Mouse (Mus musculus): ENCODE measurements at regions not wholly inside any gene's neighbourhood (a gene's known extent, or its start where the extent isn't known, plus 50 kb on each side); places are given as distances from the start of the nearest gene placed in this dataset.

DNA sequence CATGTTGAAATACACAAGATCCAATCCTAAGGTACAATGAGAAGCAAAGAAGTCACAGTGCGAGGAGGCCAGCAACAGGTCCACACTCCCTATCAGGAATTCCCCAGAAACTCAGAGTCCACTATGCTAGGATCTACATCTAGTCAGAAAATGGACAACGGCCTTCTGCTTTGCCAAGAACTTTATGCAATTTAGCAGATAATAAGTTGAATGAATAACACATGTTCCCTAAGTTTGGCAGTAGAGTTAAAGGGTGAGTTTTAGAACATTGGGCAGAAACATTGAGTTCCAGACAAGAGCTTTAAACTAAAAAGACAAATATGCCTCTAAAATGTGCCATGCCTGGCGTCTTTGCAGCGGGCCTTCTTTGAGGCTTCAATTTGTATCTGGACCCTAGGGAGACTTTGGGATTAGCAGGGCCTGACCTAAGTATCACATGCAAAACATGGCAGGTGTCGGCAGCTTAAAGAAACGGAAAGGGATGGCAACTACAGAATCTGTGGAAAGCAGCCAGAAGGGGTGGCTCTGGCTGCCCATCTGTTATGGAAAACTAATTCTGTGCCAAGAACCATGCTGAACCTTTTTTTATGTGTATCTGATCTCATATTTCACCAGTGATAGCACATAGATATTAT is 600.6 kb upstream of the Nox3 start:
- in situ Hi-C loops (cut with MboI, MseI): no loop called here

DNA sequence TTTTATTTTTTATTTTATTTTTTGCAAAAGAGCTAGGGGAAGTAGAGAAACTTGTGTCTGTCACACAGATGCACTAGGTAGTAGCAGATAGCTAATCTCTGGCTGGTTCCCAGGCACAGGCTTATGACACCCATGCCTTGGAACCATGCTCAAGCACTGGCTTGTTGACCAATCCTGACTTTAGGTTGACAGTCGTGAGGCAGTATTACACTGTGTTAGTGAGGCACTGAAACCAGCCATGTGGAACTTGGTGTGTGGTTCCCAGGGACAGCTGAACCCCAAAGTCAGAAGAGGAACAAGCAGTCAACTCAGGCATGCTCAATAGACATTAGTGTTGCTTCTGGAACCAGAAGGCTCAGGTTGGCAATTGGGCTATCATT is 601.1 kb upstream of the Nox3 start:
- in situ Hi-C loops (cut with MboI, MseI): no loop called here

DNA sequence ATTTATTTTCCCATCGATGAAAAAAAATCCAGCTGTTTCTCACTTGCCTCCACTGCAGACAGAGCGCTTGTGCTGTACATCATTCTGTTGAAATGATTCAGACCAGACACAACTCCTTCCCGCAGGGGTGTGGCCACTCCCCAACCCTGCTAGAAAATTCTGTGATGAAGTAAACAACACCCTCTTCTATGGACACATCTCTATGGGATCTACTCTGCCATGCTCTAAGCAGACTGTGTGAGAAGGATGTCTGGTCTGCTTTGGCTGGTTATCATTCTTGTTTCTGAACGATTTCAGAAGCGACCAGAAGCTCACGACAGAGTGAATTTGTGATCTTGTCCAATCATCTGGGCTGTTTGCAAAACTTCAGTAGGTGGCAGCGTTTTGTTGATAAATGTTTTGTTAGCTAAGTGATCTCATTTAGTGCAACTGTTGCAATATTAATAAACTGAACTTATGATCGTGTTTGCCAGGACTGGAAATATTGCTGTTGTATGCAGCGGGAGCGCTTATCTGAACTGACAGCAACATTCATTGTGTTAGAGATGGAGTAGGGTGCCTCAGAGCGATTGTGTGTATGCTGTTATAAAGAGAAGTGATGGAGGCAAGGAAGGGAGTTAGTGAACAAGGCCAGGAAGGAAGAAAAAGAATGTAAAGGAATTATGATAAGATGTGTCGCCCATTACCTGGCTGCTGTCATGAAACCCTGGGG is 605.2 kb upstream of the Nox3 start:
- in situ Hi-C loops (cut with MboI, MseI): no loop called here

DNA sequence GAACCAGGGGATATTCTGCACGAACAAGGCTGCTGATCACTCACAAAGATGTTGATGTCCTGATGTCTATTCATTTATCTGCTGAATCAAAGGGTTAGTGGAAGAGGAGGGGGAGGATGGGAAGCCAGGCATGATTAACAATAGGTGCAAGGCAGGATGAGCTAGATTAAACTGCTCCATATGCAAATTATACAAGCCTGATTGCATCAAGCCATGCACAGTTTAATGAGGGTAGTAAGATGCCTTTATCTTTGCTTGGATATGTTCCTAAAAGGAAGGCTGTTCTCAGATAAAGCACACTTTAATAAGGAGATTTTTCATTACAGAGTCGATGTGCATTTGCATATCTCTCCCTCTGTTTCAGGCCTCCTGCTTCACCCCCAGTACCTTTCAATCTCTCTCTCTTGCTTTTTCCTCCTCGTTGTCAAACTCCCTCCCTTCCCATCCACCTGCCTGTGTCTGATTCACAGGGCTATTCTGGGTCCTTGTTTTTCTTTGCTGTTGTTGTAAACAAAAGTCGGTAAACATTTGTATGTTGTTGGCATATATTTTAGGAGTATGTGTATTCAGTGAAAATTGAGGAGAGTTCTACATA is 615.8 kb upstream of the Nox3 start:
- in situ Hi-C loops (cut with MboI, MseI): no loop called here

DNA sequence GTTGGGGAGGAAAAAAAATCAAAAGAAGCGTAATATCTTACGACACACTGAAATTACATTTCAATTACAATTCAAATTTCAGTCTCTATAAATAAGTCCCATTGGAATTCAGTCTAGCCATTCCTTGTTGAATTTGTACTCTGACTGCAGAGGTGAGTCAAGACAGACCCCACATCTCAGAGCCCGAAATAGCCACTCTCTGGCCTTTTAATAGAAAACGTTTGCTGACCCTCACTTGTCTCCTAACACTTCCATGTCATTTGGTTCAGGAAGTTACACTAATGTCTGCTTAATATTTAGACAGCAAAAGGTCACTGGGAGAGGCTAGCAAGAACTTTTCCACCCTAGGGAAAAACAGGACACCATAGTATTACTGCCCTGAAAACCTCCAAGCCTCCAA is 623.1 kb upstream of the Nox3 start:
- in situ Hi-C loops (cut with MboI, MseI): no loop called here

DNA sequence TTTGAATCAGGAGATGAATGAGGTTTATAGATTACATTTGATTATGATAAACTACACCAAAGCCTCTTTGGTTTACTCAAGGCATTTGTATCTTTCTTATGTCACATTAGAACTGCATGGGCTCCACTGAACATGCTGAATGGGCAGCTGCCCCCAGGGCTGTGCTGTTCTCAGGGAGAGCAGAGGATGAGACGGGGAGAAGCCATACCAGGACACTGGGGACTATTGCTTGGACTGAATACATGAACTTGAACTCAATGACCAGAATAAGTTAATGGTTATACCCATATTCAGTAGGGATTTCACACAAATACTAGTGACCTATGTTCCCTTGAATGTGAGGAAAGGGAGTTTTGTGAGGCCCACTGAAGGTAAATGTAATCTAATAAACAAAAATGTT is 632.7 kb upstream of the Nox3 start:
- in situ Hi-C loops (cut with MboI, MseI): no loop called here

DNA sequence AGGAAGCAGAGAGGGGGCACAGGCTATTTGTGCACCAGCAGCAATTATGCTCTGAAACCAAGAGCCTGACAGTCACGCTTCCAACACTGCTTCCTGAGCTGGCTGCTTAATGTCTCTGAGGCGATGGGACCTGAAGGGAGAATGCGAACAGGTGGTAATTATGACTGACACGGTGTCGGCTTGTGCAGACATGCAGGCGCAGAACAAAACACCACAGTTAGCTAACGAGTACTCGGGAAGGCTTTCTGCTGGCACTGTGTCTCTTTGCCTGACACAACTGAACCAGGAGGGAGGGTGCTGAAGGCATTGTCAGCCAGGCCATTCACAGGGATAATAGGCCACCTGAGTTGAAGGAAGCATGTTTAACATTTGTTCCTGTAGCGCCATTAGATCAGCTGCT is 635.6 kb upstream of the Nox3 start:
- in situ Hi-C loops (cut with MboI, MseI): no loop called here

DNA sequence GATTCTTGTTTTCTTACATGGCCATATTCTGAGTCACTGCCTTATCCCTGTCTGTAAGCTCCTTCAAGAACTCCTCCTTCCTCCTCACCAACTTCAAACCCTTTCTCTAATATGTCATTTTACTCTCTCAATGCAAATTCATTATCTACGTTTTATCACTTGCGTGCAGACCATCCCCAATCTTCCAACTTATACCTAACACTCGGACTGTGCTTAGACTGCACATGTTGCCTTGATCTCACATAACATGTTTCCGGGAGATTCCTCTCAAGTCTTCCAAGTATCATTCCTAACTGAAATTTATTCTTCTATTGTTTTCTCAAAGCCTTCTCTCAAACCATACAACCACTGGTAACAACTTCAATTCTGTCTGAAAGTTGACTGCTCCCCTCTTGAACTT is 637.0 kb upstream of the Nox3 start:
- in situ Hi-C loops (cut with MboI, MseI): no loop called here

DNA sequence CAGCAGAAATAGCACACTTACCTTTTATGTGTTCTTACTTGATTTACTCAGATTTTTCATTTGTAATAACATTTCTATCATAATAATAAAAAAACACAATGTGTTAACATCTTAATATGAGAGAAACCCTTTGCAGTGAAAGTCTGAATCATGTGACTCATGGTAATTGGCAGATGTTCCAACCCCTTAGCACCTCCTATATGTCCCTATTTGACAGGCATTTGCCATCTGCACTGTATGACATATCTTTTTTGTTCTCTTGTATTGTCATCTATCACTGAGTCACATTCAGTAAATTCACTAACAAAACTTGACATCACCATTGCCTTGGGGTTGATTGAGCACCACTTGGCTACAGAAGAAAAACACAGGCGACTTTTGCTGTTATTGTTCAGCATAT is 641.1 kb upstream of the Arid1b start:
- in situ Hi-C loops (cut with MboI, MseI): no loop called here

DNA sequence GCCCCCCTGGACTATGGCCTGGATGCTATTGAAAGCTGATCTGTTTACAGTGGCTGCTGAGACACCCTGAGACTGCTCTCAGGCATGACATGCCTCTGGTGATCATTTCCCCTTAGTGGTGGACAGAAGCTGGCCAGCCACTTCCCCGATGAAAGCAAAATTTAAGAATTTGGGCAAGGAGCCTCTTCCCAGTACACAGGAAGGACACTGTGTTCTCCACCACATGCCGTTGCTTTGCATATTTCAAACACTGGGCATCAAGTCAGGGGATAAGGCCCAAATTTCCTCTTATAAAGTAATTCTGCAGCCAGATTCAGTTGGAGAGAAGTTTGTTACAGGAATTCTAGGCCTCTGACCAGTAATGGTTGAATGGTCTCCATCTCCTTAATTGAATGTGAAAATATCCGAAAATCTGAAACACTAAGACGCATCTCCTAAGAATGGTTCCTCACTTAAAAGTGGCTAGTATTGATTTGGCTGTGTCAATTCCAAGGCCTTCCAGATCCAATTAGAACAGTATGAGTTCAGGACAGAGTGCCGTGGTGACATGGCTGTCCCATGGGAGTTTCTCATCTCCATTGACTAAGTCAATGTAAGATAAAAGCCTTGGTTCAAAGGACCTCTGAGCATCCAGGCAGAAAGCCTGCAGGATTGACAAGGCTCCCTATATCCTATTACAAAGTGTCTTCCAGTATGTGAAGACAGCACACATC is 638.5 kb upstream of the Arid1b start:
- in situ Hi-C loops (cut with MboI, MseI): no loop called here

DNA sequence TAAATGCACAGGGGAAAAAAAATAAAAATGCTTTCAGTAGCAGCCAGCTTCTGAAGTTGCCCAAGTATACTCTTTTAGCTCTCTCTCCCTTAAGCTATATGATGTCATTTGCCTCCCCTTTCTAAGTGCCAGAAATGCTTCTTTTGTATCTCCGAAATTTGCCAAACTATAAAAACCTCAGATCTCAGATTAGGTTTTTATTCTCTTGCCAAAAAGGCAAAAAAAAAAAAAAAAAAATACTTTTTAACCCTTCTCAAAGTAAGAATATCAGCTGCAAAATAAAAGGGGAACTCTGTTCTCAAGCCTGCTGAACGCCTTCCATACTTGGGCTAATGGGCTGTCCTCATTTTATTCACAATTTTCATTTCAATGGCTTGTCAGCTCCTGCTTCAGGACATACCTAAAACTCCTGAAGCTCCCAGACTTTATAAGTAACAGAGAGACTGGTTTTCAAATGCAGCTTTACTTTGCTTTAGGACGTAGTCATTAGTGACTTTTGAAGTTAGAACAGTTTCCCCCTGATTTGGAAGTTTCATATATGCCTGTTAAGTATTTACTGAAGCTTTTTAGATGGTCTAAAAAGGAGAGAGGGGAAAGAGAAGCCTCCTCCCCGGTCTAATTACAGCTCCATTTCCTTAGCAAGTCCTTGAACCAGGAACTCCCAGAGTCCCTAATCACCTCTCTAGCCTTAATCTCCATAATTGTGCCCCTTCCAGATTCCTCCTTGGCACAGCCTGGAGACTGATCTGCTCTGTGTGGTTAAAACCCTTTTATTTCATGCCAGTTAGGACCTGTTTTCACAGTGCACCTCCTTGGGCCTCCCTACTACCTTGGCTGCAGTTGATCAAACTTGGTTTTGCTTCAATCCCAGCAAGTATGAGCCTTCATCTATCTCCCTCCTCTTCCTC is 633.5 kb upstream of the Arid1b start:
- in situ Hi-C loops (cut with MboI, MseI): no loop called here

DNA sequence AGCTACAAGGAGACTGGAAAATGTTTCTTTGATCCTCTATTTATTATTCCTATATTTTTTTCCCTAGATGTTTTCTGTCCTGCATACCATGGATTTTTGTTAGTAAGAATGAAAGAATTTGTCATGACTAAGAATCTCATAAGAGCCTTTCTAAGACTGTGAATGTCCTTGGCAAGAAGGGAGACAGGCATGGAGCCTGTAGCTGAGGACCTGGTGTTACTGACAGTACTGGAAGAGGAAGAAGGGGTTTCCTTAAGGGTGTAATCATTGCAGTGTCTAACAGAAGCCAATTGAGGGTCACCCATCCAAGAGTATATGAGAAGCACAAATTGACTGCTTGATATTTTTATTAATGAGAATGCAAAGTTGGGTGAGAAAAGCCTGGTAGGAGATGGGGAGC is 628.3 kb upstream of the Arid1b start:
- in situ Hi-C loops (cut with MboI, MseI): no loop called here

DNA sequence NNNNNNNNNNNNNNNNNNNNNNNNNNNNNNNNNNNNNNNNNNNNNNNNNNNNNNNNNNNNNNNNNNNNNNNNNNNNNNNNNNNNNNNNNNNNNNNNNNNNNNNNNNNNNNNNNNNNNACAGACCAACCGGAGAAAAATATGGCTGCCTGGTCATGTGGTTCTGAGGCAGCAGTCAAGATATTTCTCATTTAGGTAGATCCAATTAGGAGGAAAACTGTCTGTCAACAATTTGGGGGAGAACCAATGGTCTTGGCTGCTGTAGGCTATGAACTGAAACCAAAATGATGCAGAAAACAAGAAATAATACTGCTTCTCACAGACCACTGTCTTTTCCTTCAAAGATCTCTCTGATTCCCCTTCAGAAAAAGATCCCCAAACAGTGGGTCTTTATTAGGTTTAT is 613.7 kb upstream of the Arid1b start:
- in situ Hi-C loops (cut with MboI, MseI): no loop called here

DNA sequence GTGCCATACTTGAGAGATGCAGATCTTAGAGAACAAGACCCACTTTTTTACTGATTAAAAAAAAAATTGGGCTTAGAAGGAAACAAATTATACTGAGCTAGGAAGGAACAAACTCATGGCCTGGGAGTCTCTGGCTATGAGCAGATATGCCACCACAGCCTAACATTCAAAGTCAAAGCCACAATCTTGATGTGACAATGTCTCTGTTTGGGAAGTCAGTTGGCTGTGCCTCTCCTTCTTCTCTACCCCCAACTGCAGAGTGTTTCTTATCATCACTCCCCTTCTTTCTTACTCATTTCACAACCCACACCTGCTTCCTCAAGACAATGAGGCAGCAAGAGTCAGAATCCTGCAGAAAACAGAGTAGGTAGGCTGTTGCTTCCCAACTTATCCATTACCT is 613.3 kb upstream of the Arid1b start:
- in situ Hi-C loops (cut with MboI, MseI): no loop called here

DNA sequence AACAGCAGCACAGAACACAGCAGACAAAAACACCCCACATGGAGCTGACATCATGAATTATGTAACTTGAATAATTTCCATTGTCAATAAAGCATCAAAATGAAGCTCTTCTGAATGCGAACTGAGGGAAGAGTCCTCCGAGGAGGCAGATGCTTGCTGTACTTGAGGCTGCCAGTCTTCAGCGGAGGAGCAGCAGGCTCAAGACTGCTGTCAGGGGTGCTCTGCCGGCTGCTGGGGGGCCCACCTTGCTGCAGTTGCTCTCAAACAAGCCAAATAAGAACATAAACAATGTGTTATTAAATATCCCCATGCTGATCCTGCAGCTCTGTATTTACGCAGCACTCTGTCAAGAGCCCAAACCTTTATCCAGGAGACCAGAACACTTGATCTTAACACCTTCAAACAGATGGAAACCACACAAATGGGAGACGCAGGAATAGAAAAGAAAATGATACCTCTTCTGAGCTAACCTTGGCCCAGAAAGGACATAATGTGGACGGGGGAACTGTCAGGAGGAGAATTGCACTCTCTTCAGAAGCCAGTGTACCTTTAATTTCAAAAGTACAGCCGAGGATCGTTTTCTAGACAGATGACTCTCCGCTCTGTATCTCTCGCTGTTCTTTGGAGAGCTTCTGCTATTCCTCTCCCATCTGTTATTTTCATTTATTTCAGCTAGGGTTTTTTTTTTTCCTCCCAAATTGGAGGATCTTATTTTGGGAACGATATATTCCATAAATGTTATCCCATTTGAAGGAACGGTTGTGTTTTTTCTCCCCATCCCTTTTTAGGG is 612.0 kb upstream of the Arid1b start:
- in situ Hi-C loops (cut with MboI, MseI): no loop called here

DNA sequence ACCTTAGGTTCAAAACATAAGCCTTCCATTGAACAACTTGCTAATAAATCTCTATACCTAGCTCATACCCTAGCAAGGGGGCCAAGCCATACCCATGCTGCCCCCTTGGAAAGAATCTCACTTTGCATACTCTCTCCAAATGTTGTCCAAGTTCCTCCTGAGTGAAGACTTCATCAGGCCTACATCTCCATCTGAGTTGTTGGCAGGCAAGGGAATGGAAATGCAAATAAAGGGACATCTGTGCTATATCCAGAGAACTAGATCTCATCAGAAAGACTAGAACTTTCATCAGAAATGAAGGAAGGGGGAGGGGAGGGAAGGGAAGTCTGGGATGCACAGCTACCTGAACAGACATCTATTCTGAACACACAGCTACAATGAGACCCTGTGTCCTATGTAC is 611.4 kb upstream of the Arid1b start:
- in situ Hi-C loops (cut with MboI, MseI): no loop called here

DNA sequence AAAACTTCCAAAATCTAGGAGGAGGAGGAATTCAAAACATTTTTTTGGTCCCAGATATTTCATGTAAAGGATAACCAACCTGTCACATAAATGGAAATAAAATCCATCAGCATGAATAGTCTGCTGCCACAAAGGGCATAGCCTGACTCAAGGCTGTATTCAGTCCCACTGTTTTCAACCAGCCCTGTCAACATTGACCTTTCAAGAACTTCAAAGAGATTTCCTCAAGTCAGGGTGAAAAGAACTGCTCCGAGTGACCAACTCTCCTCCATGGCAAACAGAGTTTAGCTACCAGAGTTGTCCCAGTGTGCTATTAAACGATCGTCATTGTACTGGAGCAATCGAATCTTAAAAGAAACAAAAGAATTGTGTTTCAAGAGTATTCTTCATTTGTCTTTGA is 606.5 kb upstream of the Arid1b start:
- in situ Hi-C loops (cut with MboI, MseI): no loop called here

DNA sequence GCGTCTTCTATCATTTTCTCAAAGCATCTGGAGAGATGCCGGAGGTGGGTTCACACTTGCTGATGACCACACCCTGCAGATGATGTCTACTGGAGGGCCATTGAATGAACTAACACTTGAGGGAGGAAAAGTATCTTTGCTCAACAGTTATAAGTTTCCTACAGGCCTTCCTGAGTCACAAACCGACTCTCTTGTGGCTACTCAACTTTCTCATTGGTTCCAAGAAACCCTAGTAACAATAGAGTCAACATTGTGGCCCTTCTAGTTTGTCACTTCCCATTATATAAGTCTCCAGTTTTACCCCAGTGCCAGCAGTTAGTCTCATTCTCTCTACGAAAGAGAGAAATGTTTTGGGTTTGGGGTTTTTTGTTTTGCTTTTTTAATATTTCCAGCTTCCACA is 604.1 kb upstream of the Arid1b start:
- in situ Hi-C loops (cut with MboI, MseI): no loop called here

DNA sequence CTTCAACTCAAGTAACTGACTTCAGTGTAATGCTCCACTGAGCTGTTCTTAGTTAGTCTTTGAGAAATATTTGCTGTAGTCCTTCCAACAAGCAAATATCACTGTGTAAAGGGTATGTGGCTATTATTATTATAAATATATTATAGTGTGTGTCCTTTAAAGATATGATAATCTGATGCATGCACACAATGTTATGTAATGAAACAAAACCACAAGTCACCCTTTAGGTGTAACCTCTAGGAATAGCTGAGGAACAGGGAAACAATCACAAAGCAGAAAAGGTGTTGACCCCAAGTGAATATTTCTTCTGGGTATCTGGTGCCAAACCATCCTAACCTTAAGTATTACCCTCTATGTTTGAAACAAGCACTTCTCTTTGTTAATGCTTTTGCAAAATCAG is 603.6 kb upstream of the Arid1b start:
- in situ Hi-C loops (cut with MboI, MseI): no loop called here

DNA sequence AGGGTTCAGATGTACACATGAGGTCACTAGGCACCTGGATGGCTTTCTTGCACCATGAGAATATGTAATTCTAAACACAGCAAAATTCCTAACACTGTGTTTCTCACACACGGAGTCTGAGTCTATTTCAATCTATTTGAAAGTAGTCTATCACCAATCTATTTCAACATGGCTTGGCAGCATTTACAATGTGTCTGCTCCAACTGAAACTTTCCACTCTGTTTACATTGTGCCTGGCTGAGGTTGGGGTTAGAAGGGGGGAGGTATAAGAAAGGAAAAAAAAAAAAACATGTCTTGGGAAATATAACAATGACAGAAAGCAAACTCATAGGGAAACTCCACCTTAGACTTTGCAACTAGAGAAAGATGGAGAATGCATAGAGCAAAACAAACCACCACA is 602.9 kb upstream of the Arid1b start:
- in situ Hi-C loops (cut with MboI, MseI): no loop called here

DNA sequence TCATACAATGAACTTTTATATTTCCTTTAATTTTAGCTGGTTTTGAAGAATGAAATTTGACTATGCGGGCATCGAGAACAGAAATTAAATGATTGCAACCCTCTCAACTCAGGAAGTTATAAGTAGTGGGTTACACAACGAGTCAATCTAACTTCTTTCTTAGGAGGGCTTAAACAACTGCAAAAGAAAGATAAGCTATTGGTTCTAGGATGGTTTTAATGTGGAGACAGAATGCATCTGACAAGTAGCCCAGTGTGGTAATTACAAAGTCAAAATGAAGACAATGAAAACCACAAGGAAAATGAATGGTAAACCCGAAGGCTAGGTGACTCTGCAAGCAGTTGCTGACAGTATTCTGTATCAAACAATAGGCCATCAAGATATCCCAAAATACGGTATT is 598.0 kb upstream of the Arid1b start:
- in situ Hi-C loops (cut with MboI, MseI): no loop called here

Data from T-helper 2 cell (primary cell).